Mouse (Mus musculus) cerebellum, adult 9-10 months (tissue): ENCODE data around the gene Minos1.
A peak's percentile ranks its signal among the peaks of the same experiment; 100 is the strongest.

Experiments used
- DNase-seq: peaks from one replicate; pipeline ENCODE4 v3.0.0; 2022

Gene Minos1

GRCm38 (mm10) chr4:139130701-139131549, at the start of gene Minos1:
Gene Minos1, minus strand, starts transcription at chr4:139131113.
- peak; percentile 98 for DNase-seq

GRCm38 (mm10) chr4:139179731-139180625, 49.1 kb upstream of the Minos1 start:
- DNase-seq: no peak

GRCm38 (mm10) chr4:139179218-139179617, 48.3 kb upstream of the Minos1 start:
- DNase-seq: no peak

GRCm38 (mm10) chr4:139178377-139178776, 47.5 kb upstream of the Minos1 start:
- no peak for DNase-seq

- DNase-seq: no peak
Measured at GRCm38 (mm10) chr4:139177921-139178320, 47.0 kb upstream of the Minos1 start.

GRCm38 (mm10) chr4:139176023-139176422, 45.1 kb upstream of the Minos1 start:
- DNase-seq: no peak

GRCm38 (mm10) chr4:139175061-139175971, 44.4 kb upstream of the Minos1 start:
- no peak for DNase-seq

GRCm38 (mm10) chr4:139169748-139170279, 38.9 kb upstream of the Minos1 start:
- no peak for DNase-seq

DNA sequence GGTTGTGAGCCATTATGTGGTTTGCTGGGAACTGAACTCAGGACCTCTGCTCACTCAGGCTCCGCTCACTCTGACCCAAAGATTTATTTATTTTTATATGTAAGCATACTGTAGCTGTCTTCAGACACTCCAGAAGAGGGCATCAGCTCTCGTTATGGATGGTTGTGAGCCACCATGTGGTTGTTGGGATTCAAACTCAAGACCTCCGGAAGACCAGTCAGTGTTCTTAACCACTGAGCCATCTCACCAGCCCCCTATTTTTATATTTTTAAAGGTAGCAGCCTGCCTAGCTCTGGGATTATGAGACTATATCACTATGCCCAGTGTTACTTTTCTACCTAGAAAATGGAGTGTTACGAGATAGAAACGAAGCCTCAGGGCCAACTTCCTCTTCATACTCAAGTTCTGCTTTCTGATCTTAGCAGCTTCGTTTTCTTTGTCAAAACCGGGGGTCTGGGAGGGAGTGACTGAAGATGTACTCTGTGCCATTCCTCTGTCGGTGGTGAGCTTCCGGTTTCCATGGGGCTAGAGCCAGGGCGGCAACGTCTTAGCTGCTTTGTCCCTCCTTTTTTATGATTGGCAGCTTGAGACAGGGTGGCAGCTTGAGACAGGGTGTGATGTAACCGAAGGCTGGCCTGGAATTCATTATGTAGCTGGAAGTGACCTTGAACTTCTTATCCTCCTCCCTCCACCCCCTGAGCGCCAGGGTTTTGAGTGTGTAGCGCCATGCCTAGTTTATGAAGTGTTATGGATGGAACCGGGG, 38.3 kb upstream of the Minos1 start:
- no peak for DNase-seq

- DNase-seq: no peak
Measured at GRCm38 (mm10) chr4:139167107-139167506, 36.2 kb upstream of the Minos1 start.

DNA sequence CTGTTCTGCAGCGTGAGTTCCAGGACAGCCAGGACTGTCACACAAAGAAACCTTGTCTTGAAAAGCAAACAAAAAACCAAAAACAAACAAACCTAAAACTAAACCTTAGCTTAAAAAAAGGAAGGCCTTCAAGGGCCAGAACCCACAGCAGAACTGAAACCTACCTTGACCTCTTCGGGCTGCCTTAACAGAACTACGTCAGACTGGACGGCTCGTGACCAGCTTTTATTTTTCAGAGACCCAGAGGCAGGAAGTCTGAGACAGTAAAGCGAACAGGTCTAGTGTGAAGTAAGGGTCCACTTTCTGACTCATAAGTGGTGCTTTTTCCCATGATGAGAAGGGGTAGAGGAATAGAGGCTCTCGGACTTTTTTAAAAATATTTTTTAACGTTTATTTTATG, 35.3 kb upstream of the Minos1 start:
- DNase-seq: no peak

DNA sequence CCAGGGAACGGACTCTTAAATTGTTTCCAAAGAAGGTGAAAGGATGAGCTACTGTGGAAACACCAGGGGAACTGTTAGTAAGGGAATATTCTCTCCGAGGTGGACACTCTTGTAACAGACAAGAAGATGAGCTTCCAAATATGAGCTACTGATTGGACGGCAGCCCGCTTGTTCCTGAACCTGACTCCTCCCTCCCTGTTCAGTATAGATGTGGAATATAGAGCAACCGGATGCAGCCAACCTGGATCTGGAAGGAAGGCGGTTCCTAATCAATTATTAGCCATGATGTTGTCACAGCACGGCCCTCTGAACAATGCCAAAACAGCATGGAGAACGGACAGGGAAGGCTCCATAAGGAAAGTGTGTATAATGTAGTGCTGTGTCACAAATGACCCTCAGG, 34.3 kb upstream of the Minos1 start:
- no peak for DNase-seq

- no peak for DNase-seq
Measured at GRCm38 (mm10) chr4:139164082-139164481, 33.2 kb upstream of the Minos1 start.

GRCm38 (mm10) chr4:139161076-139161475, 30.2 kb upstream of the Minos1 start:
- no peak for DNase-seq

- DNase-seq: no peak
Measured at GRCm38 (mm10) chr4:139158350-139158749, 27.4 kb upstream of the Minos1 start.

- DNase-seq: no peak
Measured at GRCm38 (mm10) chr4:139156538-139156937, 25.6 kb upstream of the Minos1 start.

GRCm38 (mm10) chr4:139154576-139155307, 23.8 kb upstream of the Minos1 start:
- DNase-seq: no peak

GRCm38 (mm10) chr4:139151370-139151769, 20.5 kb upstream of the Minos1 start:
- DNase-seq: no peak

- DNase-seq: no peak
Measured at GRCm38 (mm10) chr4:139146760-139147159, 15.8 kb upstream of the Minos1 start.

DNA sequence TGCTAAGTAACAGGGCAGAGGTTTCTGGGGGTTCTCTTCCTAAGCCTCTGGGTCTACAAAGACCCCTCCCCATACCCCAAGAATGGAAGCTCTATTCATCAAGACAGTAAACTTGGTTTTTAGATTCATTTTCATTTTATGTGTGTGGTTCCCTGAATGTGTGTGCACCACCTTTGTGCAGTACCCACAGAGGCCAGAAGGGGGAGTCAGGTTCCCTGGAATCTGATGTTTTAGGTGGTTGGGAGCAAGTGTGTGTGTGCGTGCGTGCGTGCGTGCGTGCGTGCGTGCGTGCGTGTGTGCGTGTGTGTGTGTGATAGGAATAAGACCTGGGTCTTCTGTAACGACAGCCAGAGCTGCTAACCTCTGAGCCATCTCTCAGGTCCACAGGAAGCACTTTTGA, 14.2 kb upstream of the Minos1 start:
- no peak for DNase-seq

- DNase-seq: no peak
Measured at GRCm38 (mm10) chr4:139144577-139144976, 13.7 kb upstream of the Minos1 start.
